ENCODE assay signal across 9 mouse cellular contexts in the genomic region with DNA sequence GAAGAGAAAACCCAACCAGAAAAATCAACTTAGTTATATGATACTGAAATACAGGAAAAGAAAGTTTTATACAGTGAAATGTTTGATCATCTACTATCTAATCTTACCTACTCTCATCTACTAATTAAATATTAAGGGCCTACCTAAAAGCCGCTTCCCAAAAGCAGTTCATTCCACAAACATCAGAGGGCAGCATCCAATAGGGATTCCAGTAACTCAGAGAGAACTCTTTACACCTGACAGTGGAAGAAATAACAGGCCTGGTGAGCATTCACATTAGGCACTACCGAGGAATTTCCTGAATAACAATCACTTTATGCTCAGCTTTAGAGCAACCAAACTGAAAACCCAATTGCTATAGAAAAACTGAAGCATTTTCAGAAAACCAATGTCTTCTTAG. TPM values are rescaled to one million over a fixed set of nuclear protein-coding genes. Genes with fewer than 3 reads are reported as not detected.
DNase-seq lines count a peak whose midpoint lies in the region; ATAC-seq and TF ChIP-seq lines count a peak whose summit lies in the region.
"Had no signal": no experiment of that assay in that cellular context is flagged by ENCODE, and none has a peak within 500 bp of the region (broad histone marks: within the 10 kb centered on the region; RNA-seq: fewer than 3 reads in every experiment).

No protein-coding gene starts in this region.

- H3K4me3 ChIP-seq in heart, adult 2 months = no peak overlapping the region
- H3K4me3 ChIP-seq: lung, embryonic 15.5 days had no signal

- 28% methylated on average over 2 of the region's 2 CpGs for WGBS in heart, adult 2 months

- H3K4me1 ChIP-seq in heart, adult 2 months (ENCODE audit: control insufficient read depth, insufficient read depth, low read length) = no peaks in the 10 kb centered on the region; the same call in 1 of the 2 replicates

- ATAC-seq in megakaryocyte, adult 5-6 weeks (ENCODE audit: poor library complexity, severe bottlenecking) = no peak

- intact Hi-C loops in heart, adult 2 months (cut with DNase I) = loop anchor here (1.0 to 5.0 kb wide), 4 partner anchors 173 to 947 kb away; no protein-coding TSS in a partner anchor
- intact Hi-C loops in heart, postnatal 25 days (cut with DNase I) = loop anchor here (1.0 to 5.0 kb wide), 3 partner anchors 173 to 947 kb away; no protein-coding TSS in a partner anchor

- H3K9ac ChIP-seq in heart, adult 2 months (ENCODE audit: low read depth, low read length) = no peak overlapping the region
- H3K9ac ChIP-seq: lung, embryonic 15.5 days had no signal

- peak; percentile 45 to 55 for DNase-seq in heart, adult 2 months
- DNase-seq in heart, postnatal 25 days (ENCODE audit: low spot score) = no peak
- DNase-seq in 416B (ENCODE audit: low read depth) = peak; percentile 52
- DNase-seq in T-cell, adult 2 months (ENCODE audit: low spot score) = peak; percentile 52
- peak; percentile 45 to 60 for DNase-seq in frontal cortex, postnatal 25 days (ENCODE audit: low spot score in 2 of 2)
- DNase-seq in layer of hippocampus, adult 9-11 months = peak; percentile 63
- peak; percentile 82 for DNase-seq in right cerebral cortex, adult 2 months (ENCODE audit: low spot score in 2 of 2)

- TF ChIP-seq CTCF in heart, adult 2 months (IDR thresholded peaks at IDR 0.05) = peak; percentile 98

- TF ChIP-seq POLR2A in heart, adult 2 months (IDR thresholded peaks at IDR 0.05; ENCODE audit: insufficient read depth, low read depth, low read length) = no peak

- H3K79me2 ChIP-seq in heart, adult 2 months (replicated peaks; ENCODE audit: control insufficient read depth, insufficient read depth, low read length) = peaks cover 8% of the 10 kb centered on the region; the same call in 1 of the 2 replicates

- no peak for TF ChIP-seq EP300 in heart, adult 2 months (IDR thresholded peaks at IDR 0.05; ENCODE audit: insufficient read depth, low read depth, low read length)

- no peaks in the 10 kb centered on the region for H3K36me3 ChIP-seq in heart, adult 2 months (ENCODE audit: control insufficient read depth, insufficient read depth, low read length)

- no peak overlapping the region for H3K27ac ChIP-seq in heart, adult 2 months
- H3K27ac ChIP-seq: lung, embryonic 15.5 days had no signal

- no peaks in the 10 kb centered on the region for H3K27me3 ChIP-seq in heart, adult 2 months (ENCODE audit: control insufficient read depth, insufficient read depth, low read length)
- H3K27me3 ChIP-seq: lung, embryonic 15.5 days had no signal

RNA-seq across cellular contexts. Expression of a gene that starts 9.3 kb away (rescaled TPM):
- total RNA-seq in heart, adult 2 months (2021) = 10 to 100 TPM; 10.3 to 10.4 TPM
- 2.7 and 4.1 TPM in 2 replicates for polyA plus RNA-seq in heart, adult 2 months (2012; rRNA removed)
- 10 to 100 TPM; 10.6 to 11.0 TPM for total RNA-seq in heart, postnatal 25 days (2021)
- 25.5 and 26.4 TPM in 2 replicates for total RNA-seq in megakaryocyte, adult 5-6 weeks (2015)
- 38.9 and 50.1 TPM in 2 replicates for total RNA-seq in megakaryocyte, adult 5-6 weeks (2017)
